ENCODE assay signal across 8 mouse cellular contexts in the genomic region with DNA sequence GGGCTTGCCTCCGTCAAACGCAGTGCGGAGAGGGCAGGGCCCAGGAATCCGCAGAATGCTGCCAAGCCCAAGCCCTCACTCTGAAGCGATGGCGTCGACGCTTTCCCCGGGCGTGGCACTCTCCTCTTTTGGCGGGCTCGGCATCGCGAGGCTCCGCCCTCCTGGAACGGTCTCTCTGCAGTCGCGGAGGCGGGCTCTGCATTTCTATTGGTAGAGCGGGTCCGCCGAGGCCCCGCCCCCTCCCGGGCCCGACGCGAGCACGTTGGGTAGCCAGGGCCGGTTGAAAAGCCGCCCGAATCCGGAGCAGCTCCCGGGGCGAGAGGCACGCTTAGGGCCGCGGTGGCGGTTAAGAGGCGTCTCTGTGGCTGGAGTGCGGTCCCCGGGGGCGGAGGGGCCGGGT. TPM values are rescaled to one million over a fixed set of nuclear protein-coding genes. Genes with fewer than 3 reads are reported as not detected.
DNase-seq lines count a peak whose midpoint lies in the region; ATAC-seq lines count a peak whose summit lies in the region.

Gene Fam208a, plus strand, starts transcription at position 262 of the 400 bp plus-strand sequence.

- 1% methylated on average over 43 of the region's 43 CpGs for WGBS in hindbrain, embryonic 14.5 days

- no peaks in the 10 kb centered on the region for H3K27me3 ChIP-seq in hindbrain, embryonic 14.5 days (ENCODE audit: control insufficient read depth, insufficient read depth, low read length)

- H3K9ac ChIP-seq in hindbrain, embryonic 14.5 days, result peak within 1 kb of the TSS; percentile 90

- peak within 1 kb of the TSS; percentile 70 for H3K4me3 ChIP-seq in hindbrain, embryonic 14.5 days (replicated peaks; ENCODE audit: low read length)

- peaks cover 19% of the 10 kb centered on the region; the same call in 1 of the 2 replicates for H3K9me3 ChIP-seq in hindbrain, embryonic 14.5 days (ENCODE audit: control insufficient read depth, low read length)

- H3K27ac ChIP-seq in hindbrain, embryonic 14.5 days, result peak within 1 kb of the TSS; percentile 99

- ATAC-seq in hindbrain, embryonic 14.5 days (ENCODE audit: low FRiP score), result peak; percentile 96

- H3K4me1 ChIP-seq in hindbrain, embryonic 14.5 days (replicated peaks; ENCODE audit: control insufficient read depth, insufficient read depth, low read length), result peaks cover 9% of the 10 kb centered on the region

- DNase-seq in T-cell, adult 2 months (ENCODE audit: low spot score), result peak; percentile 93
- peak; percentile 96 to 98 for DNase-seq in cerebellum, postnatal 25 days
- peak; percentile 83 to 85 for DNase-seq in frontal cortex, postnatal 25 days (ENCODE audit: low spot score in 2 of 2)
- DNase-seq in hindbrain, embryonic 14.5 days (ENCODE audit: low spot score), result peak; percentile 89
- peak; percentile 82 to 86 for DNase-seq in layer of hippocampus, postnatal 25 days (ENCODE audit: extremely low spot score in 1 of 2, low spot score in 1 of 2)
- peak; percentile 95 for DNase-seq in lung, postnatal 14 days
- DNase-seq in ovary, postnatal 36 days (ENCODE audit: low spot score), result peak; percentile 90
- peak; percentile 94 for DNase-seq in thymus, postnatal 25 days

- H3K36me3 ChIP-seq in hindbrain, embryonic 14.5 days (replicated peaks; ENCODE audit: control insufficient read depth, insufficient read depth), result peaks cover 19% of the 10 kb centered on the region

- H3K4me2 ChIP-seq in hindbrain, embryonic 14.5 days (replicated peaks), result peak within 1 kb of the TSS; percentile 73

RNA-seq across cellular contexts. Expression of gene Fam208a, which starts in this region (rescaled TPM):
- 14.0 and 18.3 TPM in 2 replicates for polyA plus RNA-seq in hindbrain, embryonic 14.5 days (2014; fragmentation: Nextera tagmentation; extraction: Ambion mirVana)
- 10 to 100 TPM; 29.6 to 34.3 TPM for total RNA-seq in layer of hippocampus, postnatal 25 days (2021)

Comparison
In these comparisons a context has a peak if more than half of its experiments do, and no peak if none do; other contexts are left out.
1. Peak in every context shown above with its lines: DNase-seq, ATAC-seq, H3K4me3 ChIP-seq and H3K27ac ChIP-seq.